Mouse (Mus musculus): Measurements from ENCODE around the gene Gas6. TPM values are rescaled to one million over a fixed set of nuclear protein-coding genes. Genes with fewer than 3 reads are reported as not detected.

Gene Gas6
- polyA plus RNA-seq, 1 experiment from 2014 or later, result 36.8 TPM

Other genes with a start within 250 kb of the Gas6 start
- gene Adprhl1, start 240.3 kb downstream of the Gas6 start, polyA plus RNA-seq (2015; fragmentation: Nextera tagmentation; extraction: Ambion mirVana), result 1.1 TPM in 1 of 2 replicates, not detected in the other
- gene Dcun1d2, start 206.4 kb downstream of the Gas6 start, polyA plus RNA-seq (2015; fragmentation: Nextera tagmentation; extraction: Ambion mirVana), result 33.8 and 36.8 TPM in 2 replicates
- gene Tmco3, start 206.3 kb downstream of the Gas6 start, polyA plus RNA-seq (2015; fragmentation: Nextera tagmentation; extraction: Ambion mirVana), result 47.6 and 57.1 TPM in 2 replicates
- 88.3 and 90.2 TPM in 2 replicates for gene Tfdp1, start 155.7 kb downstream of the Gas6 start, polyA plus RNA-seq (2015; fragmentation: Nextera tagmentation; extraction: Ambion mirVana)
- gene Atp4b, start 97.7 kb downstream of the Gas6 start, polyA plus RNA-seq (2015; fragmentation: Nextera tagmentation; extraction: Ambion mirVana), result not detected in 2 replicates
- 0.03 TPM in 1 of 2 replicates, not detected in the other for gene Grk1, start 89.4 kb downstream of the Gas6 start, polyA plus RNA-seq (2015; fragmentation: Nextera tagmentation; extraction: Ambion mirVana)
- 0.37 and 0.61 TPM in 2 replicates for gene Tmem255b, start 59.3 kb downstream of the Gas6 start, polyA plus RNA-seq (2015; fragmentation: Nextera tagmentation; extraction: Ambion mirVana)
- not detected in 2 replicates for gene 1700029H14Rik, start 68.0 kb upstream of the Gas6 start, polyA plus RNA-seq (2015; fragmentation: Nextera tagmentation; extraction: Ambion mirVana)
- 27.3 and 27.7 TPM in 2 replicates for gene Rasa3, start 183.1 kb upstream of the Gas6 start, polyA plus RNA-seq (2015; fragmentation: Nextera tagmentation; extraction: Ambion mirVana)
- 1.7 and 2.3 TPM in 2 replicates for gene Cfap97d2, start 211.4 kb upstream of the Gas6 start, polyA plus RNA-seq (2015; fragmentation: Nextera tagmentation; extraction: Ambion mirVana)

Data from midbrain, embryonic 15.5 days (tissue).